Mouse (Mus musculus) liver, adult (tissue): ENCODE results near the gene Lpcat3.
A peak's percentile ranks its signal among the peaks of the same experiment; 100 is the strongest.

Experiments used
- GATA4 ChIP-seq: IDR thresholded peaks from 2 replicates; pipeline ENCODE4 v1.6.1; 2014; ENCODE audit warnings: mild to moderate bottlenecking, low read length; ENCODE audit not compliant: insufficient replicate concordance

Lpcat3 gene

GRCm38 (mm10) chr6:124740211-124740887 is 77.5 kb downstream of the Lpcat3 start:
- no peak for TF ChIP-seq GATA4

- no peak for TF ChIP-seq GATA4
Measured at GRCm38 (mm10) chr6:124740888-124741761, 78.3 kb downstream of the Lpcat3 start, which contains the start of gene Grcc10. Gene Grcc10, minus strand, starts transcription at chr6:124741374.

- TF ChIP-seq GATA4, result no peak
Measured at GRCm38 (mm10) chr6:124741842-124742241, 79.0 kb downstream of the Lpcat3 start.

GRCm38 (mm10) chr6:124742839-124743514 is 80.2 kb downstream of the Lpcat3 start:
- no peak for TF ChIP-seq GATA4

GRCm38 (mm10) chr6:124743647-124744046 is 80.8 kb downstream of the Lpcat3 start:
- no peak for TF ChIP-seq GATA4

- no peak for TF ChIP-seq GATA4
Measured at GRCm38 (mm10) chr6:124744755-124745321, 82.0 kb downstream of the Lpcat3 start.

GRCm38 (mm10) chr6:124745490-124746295 is 82.9 kb downstream of the Lpcat3 start:
- TF ChIP-seq GATA4, result 0 out of 2 replicates have a peak, but pooled peaks have one; percentile 29

- TF ChIP-seq GATA4, result no peak
Measured at GRCm38 (mm10) chr6:124746296-124746605, 83.4 kb downstream of the Lpcat3 start.

- no peak for TF ChIP-seq GATA4
Measured at GRCm38 (mm10) chr6:124746654-124747632, 84.1 kb downstream of the Lpcat3 start.

- TF ChIP-seq GATA4, result no peak
Measured at GRCm38 (mm10) chr6:124750405-124750804, 87.6 kb downstream of the Lpcat3 start.

- no peak; the same call in 1 of the 2 replicates for TF ChIP-seq GATA4
Measured at GRCm38 (mm10) chr6:124753861-124754260, 91.0 kb downstream of the Lpcat3 start.
